Mouse (Mus musculus) heart, postnatal 0 days (tissue): ENCODE results near the gene Pdlim4.

ENCODE experiments used
- CTCF ChIP-seq: IDR thresholded peaks from 2 replicates; pipeline ENCODE4 v1.5.1; 2016; ENCODE audit warnings: antibody characterized with exemption, control low read depth, low read depth
- EP300 ChIP-seq: IDR thresholded peaks from 2 replicates; pipeline ENCODE4 v1.6.1; 2016; ENCODE audit warnings: antibody characterized with exemption, low read depth

DNA sequence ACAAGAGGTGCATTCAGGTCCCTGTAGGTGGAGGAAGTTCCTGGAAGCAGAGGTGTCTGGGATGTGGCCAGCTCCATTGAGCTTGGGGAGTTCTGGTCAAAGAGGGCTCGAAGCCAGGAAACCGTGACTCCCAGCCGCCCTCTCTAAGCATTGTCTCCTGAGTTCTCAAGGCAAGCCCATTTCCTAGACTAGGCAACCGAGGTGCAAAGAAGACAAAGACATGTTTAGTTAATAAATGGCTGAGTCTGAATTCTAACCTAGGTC, 3.0 kb downstream of the Pdlim4 start:
- TF ChIP-seq CTCF (no peak), EP300 (no peak)
